Mouse (Mus musculus): ENCODE measurements around the gene Rpl22l1.

GRCm38 (mm10) chr3:28814361-28814760, 9.1 kb downstream of the Rpl22l1 start:
- TF ChIP-seq CTCF (IDR thresholded peaks at IDR 0.05; ENCODE audit: low read depth, low read length) (no peak), POLR2A (IDR thresholded peaks at IDR 0.05; ENCODE audit: borderline replicate concordance, low read depth, low read length) (no peak)
